In the genomic region with DNA sequence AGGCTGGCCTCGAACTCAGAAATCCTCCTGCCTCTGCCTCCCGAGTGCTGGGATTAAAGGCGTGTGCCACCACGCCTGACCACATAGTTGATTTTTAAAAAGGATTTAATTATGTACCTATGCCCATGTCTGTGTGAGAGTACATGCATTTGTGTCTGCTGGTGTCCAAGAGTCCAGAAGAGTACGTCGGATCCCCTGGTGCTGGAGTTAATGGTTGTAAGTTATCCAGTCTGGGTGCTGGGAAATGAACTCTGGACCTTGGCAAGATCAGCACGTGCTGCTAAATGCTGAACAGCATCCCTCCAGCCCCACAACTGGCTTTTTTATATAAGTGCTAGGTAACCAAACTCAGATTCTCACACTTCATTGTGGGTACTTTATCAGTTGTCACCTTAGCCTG, we compare ENCODE assay signal across 17 mouse cellular contexts.
"Had no signal": no experiment of that assay in that cellular context is flagged by ENCODE, and none has a peak within 500 bp of the region (broad histone marks: within the 10 kb centered on the region; RNA-seq: fewer than 3 reads in every experiment).

No protein-coding gene starts in this region.

- DNase-seq: lung, adult 2 months; lung, postnatal 14 days; lung, postnatal 36 days; right cerebral cortex, postnatal 14 days; thymus, adult 2 months; thymus, postnatal 25 days; thymus, postnatal 4 days had no signal

- H3K4me3 ChIP-seq: lung, embryonic 15.5 days; megakaryocyte, embryonic 14.5 days; midbrain, embryonic 13.5 days; midbrain, embryonic 15.5 days; neural tube, embryonic 12.5 days; stomach, embryonic 15.5 days had no signal

- H3K9me3 ChIP-seq: lung, embryonic 15.5 days; megakaryocyte, embryonic 14.5 days; midbrain, embryonic 13.5 days; midbrain, embryonic 15.5 days; neural tube, embryonic 12.5 days; stomach, embryonic 15.5 days had no signal

- H3K36me3 ChIP-seq: lung, embryonic 15.5 days; midbrain, embryonic 13.5 days; midbrain, embryonic 15.5 days; neural tube, embryonic 12.5 days; stomach, embryonic 15.5 days had no signal

- H3K27me3 ChIP-seq: lung, embryonic 15.5 days; midbrain, embryonic 13.5 days; midbrain, embryonic 15.5 days; neural tube, embryonic 12.5 days; stomach, embryonic 15.5 days had no signal

- H3K9ac ChIP-seq: lung, embryonic 15.5 days; midbrain, embryonic 13.5 days; midbrain, embryonic 15.5 days; neural tube, embryonic 12.5 days; stomach, embryonic 15.5 days had no signal

- H3K4me2 ChIP-seq: lung, embryonic 15.5 days; midbrain, embryonic 11.5 days; midbrain, embryonic 13.5 days; midbrain, embryonic 15.5 days; neural tube, embryonic 12.5 days; stomach, embryonic 15.5 days had no signal

- H3K4me1 ChIP-seq: lung, embryonic 15.5 days; midbrain, embryonic 13.5 days; midbrain, embryonic 15.5 days; neural tube, embryonic 12.5 days; stomach, embryonic 15.5 days had no signal

- H3K27ac ChIP-seq: lung, embryonic 15.5 days; macrophage; midbrain, embryonic 13.5 days; midbrain, embryonic 15.5 days; neural tube, embryonic 12.5 days; stomach, embryonic 15.5 days; stomach, postnatal 0 days had no signal

- ATAC-seq: lung, postnatal 0 days; midbrain, embryonic 13.5 days; midbrain, embryonic 15.5 days had no signal
